Mouse (Mus musculus) liver, embryonic 12.5 days (tissue): ENCODE results near the gene Prdm16. TPM values are rescaled to one million over a fixed set of nuclear protein-coding genes. Genes with fewer than 3 reads are reported as not detected.

Source experiments
- ATAC-seq: fragments of 200-750 bp; cut with Nextera tagmentation; 2 replicates; pipeline ENCODE4 v1.8.0; 2017; ENCODE audit warnings: moderate number of reproducible peaks, mild to moderate bottlenecking, moderate library complexity
- H3K27ac ChIP-seq: fragments of 300-500 bp; sonication (generic); 2 replicates; pipeline ENCODE4 v1.5.1; 2016; ENCODE audit warnings: mild to moderate bottlenecking
- H3K27me3 ChIP-seq: fragments of 300-500 bp; sonication (generic); replicated peaks from 2 replicates; pipeline ENCODE4 v1.6.1; 2016; ENCODE audit warnings: mild to moderate bottlenecking, moderate library complexity
- H3K36me3 ChIP-seq: fragments of 300-500 bp; sonication (generic); 2 replicates; pipeline ENCODE4 v1.6.1; 2016; ENCODE audit warnings: mild to moderate bottlenecking, moderate library complexity
- H3K4me1 ChIP-seq: fragments of 300-500 bp; sonication (generic); 2 replicates; pipeline ENCODE4 v1.6.1; 2016
- H3K4me2 ChIP-seq: fragments of 300-500 bp; sonication (generic); 2 replicates; pipeline ENCODE4 v1.6.1; 2016; ENCODE audit warnings: mild to moderate bottlenecking, moderate library complexity
- H3K4me3 ChIP-seq: fragments of 300-500 bp; sonication (generic); 2 replicates; pipeline ENCODE4 v1.5.1; 2016; ENCODE audit warnings: mild to moderate bottlenecking, moderate library complexity
- H3K9ac ChIP-seq: fragments of 300-500 bp; sonication (generic); 2 replicates; pipeline ENCODE4 v1.6.1; 2016; ENCODE audit warnings: mild to moderate bottlenecking, moderate library complexity
- H3K9me3 ChIP-seq: fragments of 300-500 bp; sonication (generic); replicated peaks from 2 replicates; pipeline ENCODE4 v1.6.1; 2016; ENCODE audit warnings: mild to moderate bottlenecking, moderate library complexity
- WGBS: fragments of 180-500 bp; shearing (Covaris S2); methylation state at CpG from one replicate; pipeline ENCODE4 v1.1.7; 2016; ENCODE audit not compliant: insufficient replicate concordance; 5-methylcytosine and 5-hydroxymethylcytosine counted together
- polyA plus RNA-seq: library from polyadenylated mRNA; unstranded; fragments of >200 nt; fragmentation: Nextera tagmentation; extraction: Ambion mirVana; gene quantifications from 2 replicates; pipeline ENCODE4 v1.2.1, GENCODE M21; 2016

The Prdm16 gene
- polyA plus RNA-seq, 1 experiment from 2014 or later, result 2.4 TPM

GRCm38 (mm10) chr4:154569845-154570244 lies 66.8 kb downstream of the Prdm16 start:
- ATAC-seq, result no peak
- WGBS, result 79% methylated on average over 9 of the region's 9 CpGs
- Histone ChIP-seq H3K9me3 (no peaks in the 10 kb centered on the region), H3K9ac (no peak overlapping the region), H3K27ac (no peak overlapping the region), H3K4me2 (no peak overlapping the region), H3K4me3 (no peak overlapping the region), H3K36me3 (no peaks in the 10 kb centered on the region), H3K27me3 (no peaks in the 10 kb centered on the region), H3K4me1 (peaks cover 11% of the 10 kb centered on the region; the same call in 1 of the 2 replicates)

GRCm38 (mm10) chr4:154568798-154569197 lies 67.9 kb downstream of the Prdm16 start:
- Histone ChIP-seq H3K36me3 (no peaks in the 10 kb centered on the region), H3K27me3 (no peaks in the 10 kb centered on the region; the same call in 1 of the 2 replicates), H3K9me3 (no peaks in the 10 kb centered on the region), H3K27ac (no peak overlapping the region), H3K9ac (no peak overlapping the region), H3K4me3 (no peak overlapping the region), H3K4me1 (peaks cover 11% of the 10 kb centered on the region; the same call in 1 of the 2 replicates), H3K4me2 (no peak overlapping the region)
- WGBS, result 66% methylated on average over 15 of the region's 15 CpGs
- no peak for ATAC-seq

- Histone ChIP-seq H3K9me3 (no peaks in the 10 kb centered on the region), H3K27me3 (no peaks in the 10 kb centered on the region; the same call in 1 of the 2 replicates), H3K36me3 (no peaks in the 10 kb centered on the region), H3K27ac (no peak overlapping the region), H3K4me1 (peaks cover 11% of the 10 kb centered on the region; the same call in 1 of the 2 replicates), H3K9ac (no peak overlapping the region), H3K4me3 (no peak overlapping the region), H3K4me2 (no peak overlapping the region)
- WGBS, result 60% methylated on average over 11 of the region's 11 CpGs
- ATAC-seq, result no peak
Observed at GRCm38 (mm10) chr4:154567942-154568341, 68.7 kb downstream of the Prdm16 start.

- Histone ChIP-seq H3K9ac (no peak overlapping the region), H3K27me3 (peaks cover 20% of the 10 kb centered on the region), H3K36me3 (no peaks in the 10 kb centered on the region), H3K4me3 (no peak overlapping the region), H3K4me1 (peaks cover 7% of the 10 kb centered on the region; the same call in 1 of the 2 replicates), H3K4me2 (no peak overlapping the region), H3K27ac (no peak overlapping the region), H3K9me3 (no peaks in the 10 kb centered on the region)
- WGBS, result 71% methylated on average over 6 of the region's 6 CpGs
- ATAC-seq, result 0 out of 2 replicates have a peak, but pooled peaks have one; percentile 14
Observed at GRCm38 (mm10) chr4:154563201-154563600, 73.5 kb downstream of the Prdm16 start.

- no peaks in the 10 kb centered on the region for H3K9me3 ChIP-seq
- no peak overlapping the region for H3K4me3 ChIP-seq
- H3K27ac ChIP-seq, result no peak overlapping the region
- no peak overlapping the region for H3K4me2 ChIP-seq
- peaks cover 37% of the 10 kb centered on the region for H3K27me3 ChIP-seq
- 74% methylated on average over 5 of the region's 5 CpGs for WGBS
- no peak overlapping the region for H3K9ac ChIP-seq
- no peaks in the 10 kb centered on the region for H3K36me3 ChIP-seq
- ATAC-seq, result no peak
- peaks cover 7% of the 10 kb centered on the region; the same call in 1 of the 2 replicates for H3K4me1 ChIP-seq
Observed at GRCm38 (mm10) chr4:154558041-154558440, 78.6 kb downstream of the Prdm16 start.

GRCm38 (mm10) chr4:154557168-154557567 lies 79.5 kb downstream of the Prdm16 start:
- WGBS, result 60% methylated on average over 11 of the region's 11 CpGs
- Histone ChIP-seq H3K9me3 (no peaks in the 10 kb centered on the region), H3K36me3 (no peaks in the 10 kb centered on the region), H3K27ac (no peak overlapping the region), H3K27me3 (peaks cover 37% of the 10 kb centered on the region), H3K4me1 (peaks cover 7% of the 10 kb centered on the region; the same call in 1 of the 2 replicates), H3K9ac (no peak overlapping the region), H3K4me2 (no peak overlapping the region), H3K4me3 (no peak overlapping the region)
- no peak for ATAC-seq

- H3K4me1 ChIP-seq, result peaks cover 7% of the 10 kb centered on the region; the same call in 1 of the 2 replicates
- H3K4me2 ChIP-seq, result no peak overlapping the region
- no peaks in the 10 kb centered on the region for H3K36me3 ChIP-seq
- H3K27ac ChIP-seq, result no peak overlapping the region
- no peaks in the 10 kb centered on the region for H3K9me3 ChIP-seq
- no peak overlapping the region for H3K4me3 ChIP-seq
- no peak overlapping the region for H3K9ac ChIP-seq
- H3K27me3 ChIP-seq, result peaks cover 33% of the 10 kb centered on the region
- ATAC-seq, result no peak
- 72% methylated on average over 11 of the region's 11 CpGs for WGBS
Observed at GRCm38 (mm10) chr4:154556418-154556817, 80.3 kb downstream of the Prdm16 start.

- Histone ChIP-seq H3K9ac (no peak overlapping the region), H3K36me3 (no peaks in the 10 kb centered on the region), H3K4me2 (peak overlapping the region; percentile 34), H3K27me3 (peaks cover 19% of the 10 kb centered on the region), H3K9me3 (no peaks in the 10 kb centered on the region), H3K27ac (no peak overlapping the region), H3K4me1 (peaks cover 12% of the 10 kb centered on the region; the same call in 1 of the 2 replicates), H3K4me3 (no peak overlapping the region)
- 21% methylated on average over 17 of the region's 17 CpGs for WGBS
- ATAC-seq, result no peak
Observed at GRCm38 (mm10) chr4:154549961-154550393, 86.7 kb downstream of the Prdm16 start.

- no peak overlapping the region for H3K4me3 ChIP-seq
- peaks cover 19% of the 10 kb centered on the region for H3K27me3 ChIP-seq
- H3K27ac ChIP-seq, result no peak overlapping the region
- H3K9me3 ChIP-seq, result no peaks in the 10 kb centered on the region
- ATAC-seq, result no peak
- H3K4me2 ChIP-seq, result peak overlapping the region; percentile 34; the same call in 1 of the 2 replicates
- H3K9ac ChIP-seq, result no peak overlapping the region
- no peaks in the 10 kb centered on the region for H3K36me3 ChIP-seq
- 72% methylated on average over 11 of the region's 11 CpGs for WGBS
- H3K4me1 ChIP-seq, result peaks cover 12% of the 10 kb centered on the region; the same call in 1 of the 2 replicates
Observed at GRCm38 (mm10) chr4:154549497-154549896, 87.2 kb downstream of the Prdm16 start.

- ATAC-seq, result no peak
- Histone ChIP-seq H3K27ac (no peak overlapping the region), H3K36me3 (no peaks in the 10 kb centered on the region), H3K4me2 (no peak overlapping the region), H3K4me3 (no peak overlapping the region), H3K4me1 (peaks cover 34% of the 10 kb centered on the region), H3K27me3 (peaks cover 19% of the 10 kb centered on the region), H3K9me3 (no peaks in the 10 kb centered on the region), H3K9ac (no peak overlapping the region)
- 74% methylated on average over 21 of the region's 21 CpGs for WGBS
Observed at GRCm38 (mm10) chr4:154547176-154547855, 89.4 kb downstream of the Prdm16 start.

- no peak overlapping the region for H3K4me3 ChIP-seq
- no peak overlapping the region for H3K9ac ChIP-seq
- no peak for ATAC-seq
- 75% methylated on average over 9 of the region's 9 CpGs for whole genome bisulfite sequencing
- no peaks in the 10 kb centered on the region for H3K36me3 ChIP-seq
- H3K27ac ChIP-seq, result no peak overlapping the region
- no peaks in the 10 kb centered on the region for H3K9me3 ChIP-seq
- peaks cover 54% of the 10 kb centered on the region for H3K4me1 ChIP-seq
- H3K27me3 ChIP-seq, result peaks cover 13% of the 10 kb centered on the region
- no peak overlapping the region for H3K4me2 ChIP-seq
Observed at GRCm38 (mm10) chr4:154545296-154545695, 91.4 kb downstream of the Prdm16 start.

GRCm38 (mm10) chr4:154543921-154544320 lies 92.8 kb downstream of the Prdm16 start:
- Histone ChIP-seq H3K36me3 (no peaks in the 10 kb centered on the region), H3K4me1 (peaks cover 49% of the 10 kb centered on the region), H3K27me3 (peaks cover 4% of the 10 kb centered on the region), H3K27ac (no peak overlapping the region), H3K4me2 (no peak overlapping the region), H3K4me3 (no peak overlapping the region), H3K9ac (no peak overlapping the region), H3K9me3 (no peaks in the 10 kb centered on the region)
- no peak for ATAC-seq
- WGBS, result 60% methylated on average over 21 of the region's 21 CpGs
